Mouse (Mus musculus) brain, embryonic 14.5 days (tissue): ENCODE results near the gene Dapk2.

ENCODE experiments used
- CTCF ChIP-seq: fragments of 200-500 bp; IDR thresholded peaks from 2 replicates; pipeline ENCODE4 v1.5.1; 2012; ENCODE audit warnings: inconsistent platforms, mild to moderate bottlenecking, moderate library complexity, borderline replicate concordance; ENCODE audit not compliant: insufficient read depth, insufficient read length; ENCODE audit errors: extremely low read depth
- POLR2A ChIP-seq: fragments of 200-500 bp; IDR thresholded peaks from 2 replicates; pipeline ENCODE4 v1.6.1; 2012; ENCODE audit warnings: mild to moderate bottlenecking, inconsistent platforms, borderline replicate concordance; ENCODE audit not compliant: poor library complexity, insufficient read depth, insufficient read length, severe bottlenecking; ENCODE audit errors: extremely low read depth

DNA sequence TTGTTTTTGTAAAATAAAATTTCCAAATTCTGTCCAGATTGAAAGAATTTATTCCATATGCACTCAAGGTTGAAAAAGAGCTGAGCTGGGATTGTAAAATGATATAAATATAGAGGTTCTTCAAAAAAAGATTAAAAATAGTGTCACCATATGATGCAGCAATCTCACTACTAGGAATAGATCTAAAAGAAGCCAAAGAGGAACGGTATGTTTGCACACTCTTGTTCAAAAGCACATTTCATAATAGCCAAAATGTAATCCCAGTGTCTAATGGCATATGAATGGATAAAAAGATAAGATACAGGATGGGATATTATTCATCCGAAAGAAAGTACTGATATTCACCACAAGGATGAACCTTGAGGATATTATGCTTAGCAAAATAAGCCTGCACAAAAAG lies 38.5 kb upstream of the Dapk2 start:
- no peak for TF ChIP-seq POLR2A
- no peak for TF ChIP-seq CTCF
